Mouse (Mus musculus): Measurements from ENCODE around the gene 4930507D05Rik. TPM values are rescaled to one million over a fixed set of nuclear protein-coding genes. Genes with fewer than 3 reads are reported as not detected.

4930507D05Rik gene
- total RNA-seq (2014; rRNA removed) (2.0 and 2.2 TPM in 2 replicates), polyA plus RNA-seq (2015; fragmentation: Nextera tagmentation; extraction: Ambion mirVana) (0.98 and 1.5 TPM in 2 replicates)

DNA sequence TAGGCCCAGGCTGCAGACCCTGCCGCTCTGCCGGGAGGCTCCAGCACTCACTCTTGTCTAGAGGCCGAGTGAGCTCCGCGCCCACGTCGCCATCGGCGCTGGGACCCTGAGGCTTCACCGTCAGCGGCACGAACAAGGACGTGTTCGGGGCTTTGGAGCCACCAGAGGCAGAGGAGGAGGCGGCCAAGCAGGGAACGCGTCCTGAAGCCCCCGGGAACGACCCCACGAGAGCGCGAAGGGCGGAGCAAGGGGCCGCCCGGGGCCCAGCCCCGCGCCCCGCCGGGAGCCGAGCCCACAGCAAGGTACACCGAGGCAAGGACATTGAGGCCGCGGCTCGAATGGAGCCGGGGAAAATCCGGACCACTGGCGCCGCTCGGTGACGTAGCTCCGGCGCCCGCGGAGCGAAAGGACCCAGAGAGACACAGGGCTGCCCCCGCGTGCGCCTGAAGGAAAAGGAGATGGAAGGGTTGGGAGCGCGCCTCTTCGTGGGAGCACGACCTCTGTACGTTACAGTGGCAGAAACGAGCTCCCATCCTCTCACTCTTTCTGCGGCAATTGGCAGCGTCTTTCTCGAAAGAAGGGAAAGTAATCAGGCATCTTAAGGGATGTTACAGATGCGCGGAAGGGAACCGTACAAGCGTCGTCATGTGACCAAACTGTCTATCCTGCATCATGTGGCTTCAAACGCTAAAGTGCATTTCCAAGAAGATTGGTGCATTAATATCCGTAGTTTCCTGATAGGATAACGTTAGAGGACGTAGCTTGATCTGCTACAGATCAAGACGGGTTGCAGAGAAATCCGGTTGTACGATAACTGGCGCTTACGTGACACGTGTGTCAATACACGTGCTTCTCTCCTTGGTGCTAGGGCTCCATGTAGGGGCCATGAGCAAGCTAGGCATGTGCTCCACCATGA is at the start of gene 4930507D05Rik, which contains the start of gene Supv3l1:
Gene 4930507D05Rik (plus strand): TSS at position 126 of the 916 bp plus-strand sequence.
Gene Supv3l1 (minus strand): TSS at position 375 of the 916 bp plus-strand sequence.
- DNase-seq (peak; percentile 96), ATAC-seq (peak; percentile 98)
- Histone ChIP-seq H3K27ac (ENCODE audit: low read depth, low read length) (peak within 1 kb of the TSS; percentile 88), H3K27me3 (ENCODE audit: insufficient read depth, low read length) (no peaks in the 10 kb centered on the region), H3K4me1 (ENCODE audit: insufficient read depth) (peaks cover 3% of the 10 kb centered on the region; the same call in 1 of the 2 replicates), H3K9ac (peak within 1 kb of the TSS; percentile 73), H3K9me3 (ENCODE audit: low read length) (no peaks in the 10 kb centered on the region), H3K36me3 (ENCODE audit: insufficient read depth) (peaks cover 26% of the 10 kb centered on the region), H3K4me3 (ENCODE audit: low read depth, low read length) (peak within 1 kb of the TSS; percentile 73), H3K4me2 (ENCODE audit: low read depth) (peak within 1 kb of the TSS; percentile 62)
- WGBS, result 2% methylated on average over 70 of the region's 73 CpGs
- no peak for TF ChIP-seq CTCF (IDR thresholded peaks at IDR 0.05; ENCODE audit: low read depth)

DNA sequence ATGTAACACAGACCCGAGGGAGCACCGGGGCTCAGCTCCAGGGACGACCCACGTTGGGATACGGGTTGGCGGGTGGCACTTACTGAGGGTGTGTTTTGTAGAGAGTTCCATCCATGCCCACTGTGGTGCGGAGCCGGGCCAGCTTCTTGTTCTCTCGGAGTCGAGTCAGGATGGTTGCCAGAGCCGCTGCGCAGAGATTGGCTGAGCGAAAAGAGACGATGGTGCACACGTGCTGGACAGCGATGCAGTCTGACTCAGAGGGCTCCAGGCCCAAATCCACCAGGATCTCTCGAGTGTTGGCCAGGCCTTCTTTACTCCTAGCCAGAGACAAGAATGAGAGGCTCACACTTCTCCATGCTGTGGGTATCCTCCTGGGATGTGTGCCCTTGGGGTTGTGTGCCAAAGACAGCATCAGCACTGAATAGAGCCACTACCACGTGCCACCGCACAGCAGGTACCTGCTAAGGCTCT is 47.6 kb upstream of the 4930507D05Rik start:
- H3K27ac ChIP-seq (ENCODE audit: low read depth, low read length), result no peak overlapping the region
- peak; percentile 81 for ATAC-seq
- WGBS, result 70% methylated on average over 19 of the region's 19 CpGs
- H3K4me1 ChIP-seq (ENCODE audit: insufficient read depth), result no peaks in the 10 kb centered on the region
- no peak for TF ChIP-seq CTCF (IDR thresholded peaks at IDR 0.05; ENCODE audit: low read depth)
- H3K4me3 ChIP-seq (ENCODE audit: low read depth, low read length), result no peak overlapping the region
- H3K27me3 ChIP-seq (ENCODE audit: insufficient read depth, low read length), result no peaks in the 10 kb centered on the region
- no peak overlapping the region for H3K9ac ChIP-seq
- H3K9me3 ChIP-seq (ENCODE audit: low read length), result no peaks in the 10 kb centered on the region
- H3K4me2 ChIP-seq (ENCODE audit: low read depth), result no peak overlapping the region
- peak; percentile 40 for DNase-seq
- H3K36me3 ChIP-seq (ENCODE audit: insufficient read depth), result no peaks in the 10 kb centered on the region

- no peak overlapping the region for H3K27ac ChIP-seq (ENCODE audit: low read depth, low read length)
- H3K4me3 ChIP-seq (ENCODE audit: low read depth, low read length), result no peak overlapping the region
- H3K36me3 ChIP-seq (ENCODE audit: insufficient read depth), result no peaks in the 10 kb centered on the region
- no peak overlapping the region for H3K9ac ChIP-seq
- ATAC-seq (peak; percentile 53), DNase-seq (peak; percentile 35)
- peak overlapping the region; percentile 17; the same call in 1 of the 2 replicates for H3K4me2 ChIP-seq (ENCODE audit: low read depth)
- no peak for TF ChIP-seq CTCF (IDR thresholded peaks at IDR 0.05; ENCODE audit: low read depth)
- no peaks in the 10 kb centered on the region; the same call in 1 of the 2 replicates for H3K27me3 ChIP-seq (ENCODE audit: insufficient read depth, low read length)
- WGBS, result 48% methylated on average over 14 of the region's 14 CpGs
- H3K4me1 ChIP-seq (ENCODE audit: insufficient read depth), result no peaks in the 10 kb centered on the region
- H3K9me3 ChIP-seq (ENCODE audit: low read length), result no peaks in the 10 kb centered on the region
Measured at GRCm38 (mm10) chr10:62404901-62405300, 44.4 kb upstream of the 4930507D05Rik start.

- DNase-seq, result peak; percentile 76
- no peaks in the 10 kb centered on the region for H3K36me3 ChIP-seq (ENCODE audit: insufficient read depth)
- ATAC-seq, result peak; percentile 78
- H3K4me3 ChIP-seq (ENCODE audit: low read depth, low read length), result no peak overlapping the region
- 11% methylated on average over 5 of the region's 5 CpGs for WGBS
- H3K27me3 ChIP-seq (ENCODE audit: insufficient read depth, low read length), result no peaks in the 10 kb centered on the region; the same call in 1 of the 2 replicates
- H3K4me1 ChIP-seq (ENCODE audit: insufficient read depth), result no peaks in the 10 kb centered on the region
- peak; percentile 84 for TF ChIP-seq CTCF (IDR thresholded peaks at IDR 0.05; ENCODE audit: low read depth)
- no peak overlapping the region for H3K9ac ChIP-seq
- H3K27ac ChIP-seq (ENCODE audit: low read depth, low read length), result no peak overlapping the region
- no peaks in the 10 kb centered on the region for H3K9me3 ChIP-seq (ENCODE audit: low read length)
- H3K4me2 ChIP-seq (ENCODE audit: low read depth), result no peak overlapping the region
Measured at GRCm38 (mm10) chr10:62410943-62411342, 38.3 kb upstream of the 4930507D05Rik start.

DNA sequence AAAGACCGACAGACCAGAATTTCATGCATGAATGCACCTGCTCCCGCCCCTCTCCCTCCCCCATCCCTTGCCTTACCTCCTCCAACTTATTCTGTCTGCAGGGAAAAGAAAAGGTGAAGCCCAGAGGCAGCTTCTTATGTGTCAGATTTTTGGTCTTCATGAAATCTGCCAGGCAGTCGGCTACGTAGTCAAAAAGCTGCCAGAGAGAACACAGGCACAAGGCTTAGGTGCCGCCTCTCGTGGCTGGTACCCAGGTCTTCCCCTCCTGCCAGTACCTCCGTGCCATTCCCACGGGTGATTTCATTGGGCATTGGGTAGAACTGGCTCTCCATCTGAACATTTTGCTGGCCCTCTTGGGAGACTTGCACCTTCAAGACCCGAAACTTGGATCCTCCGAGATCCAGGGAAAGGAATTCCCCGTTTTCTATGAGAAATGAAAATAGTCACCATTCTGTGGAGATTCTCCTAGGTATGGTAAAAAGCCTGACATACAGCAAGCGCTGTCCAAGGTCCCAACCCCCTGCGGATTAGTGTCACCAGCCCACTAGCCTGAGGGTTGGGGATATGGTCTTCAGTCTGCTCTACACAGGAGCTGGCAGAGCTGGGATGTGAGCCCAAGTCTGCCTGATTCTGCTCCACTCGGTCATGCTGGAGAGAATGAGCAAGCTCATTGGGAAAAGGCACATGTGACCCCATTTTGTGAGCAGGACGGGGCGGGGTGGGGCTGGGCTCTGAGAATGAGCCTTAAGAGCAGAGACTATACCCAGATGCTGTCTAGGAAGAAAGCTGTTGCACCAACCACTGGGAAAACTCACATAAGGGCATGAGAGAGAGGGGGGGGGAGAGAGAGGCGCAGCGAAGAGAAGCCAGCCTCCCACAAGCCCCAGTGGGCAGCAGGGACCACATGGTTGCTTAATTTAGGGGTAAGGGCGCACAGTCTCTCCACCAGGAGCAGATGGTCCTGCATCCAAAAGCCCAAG is 37.6 kb upstream of the 4930507D05Rik start:
- no peak overlapping the region for H3K27ac ChIP-seq (ENCODE audit: low read depth, low read length)
- H3K4me1 ChIP-seq (ENCODE audit: insufficient read depth), result no peaks in the 10 kb centered on the region
- H3K9me3 ChIP-seq (ENCODE audit: low read length), result no peaks in the 10 kb centered on the region
- no peak for ATAC-seq
- no peak overlapping the region for H3K4me3 ChIP-seq (ENCODE audit: low read depth, low read length)
- no peak overlapping the region for H3K4me2 ChIP-seq (ENCODE audit: low read depth)
- H3K27me3 ChIP-seq (ENCODE audit: insufficient read depth, low read length), result no peaks in the 10 kb centered on the region; the same call in 1 of the 2 replicates
- no peak for DNase-seq
- no peaks in the 10 kb centered on the region for H3K36me3 ChIP-seq (ENCODE audit: insufficient read depth)
- no peak for TF ChIP-seq CTCF (IDR thresholded peaks at IDR 0.05; ENCODE audit: low read depth)
- no peak overlapping the region for H3K9ac ChIP-seq
- WGBS, result 67% methylated on average over 19 of the region's 19 CpGs

- Histone ChIP-seq H3K4me2 (ENCODE audit: low read depth) (no peak overlapping the region), H3K4me1 (ENCODE audit: insufficient read depth) (no peaks in the 10 kb centered on the region), H3K9me3 (ENCODE audit: low read length) (no peaks in the 10 kb centered on the region), H3K4me3 (ENCODE audit: low read depth, low read length) (no peak overlapping the region), H3K27ac (ENCODE audit: low read depth, low read length) (no peak overlapping the region), H3K9ac (no peak overlapping the region), H3K27me3 (ENCODE audit: insufficient read depth, low read length) (no peaks in the 10 kb centered on the region; the same call in 1 of the 2 replicates), H3K36me3 (ENCODE audit: insufficient read depth) (no peaks in the 10 kb centered on the region)
- no peak for TF ChIP-seq CTCF (IDR thresholded peaks at IDR 0.05; ENCODE audit: low read depth)
- DNase-seq (no peak), ATAC-seq (no peak)
- 36% methylated on average over 8 of the region's 8 CpGs for WGBS
Measured at GRCm38 (mm10) chr10:62412906-62413605, 36.2 kb upstream of the 4930507D05Rik start.
